Mouse (Mus musculus): ENCODE data around the gene Fbll1.

DNA sequence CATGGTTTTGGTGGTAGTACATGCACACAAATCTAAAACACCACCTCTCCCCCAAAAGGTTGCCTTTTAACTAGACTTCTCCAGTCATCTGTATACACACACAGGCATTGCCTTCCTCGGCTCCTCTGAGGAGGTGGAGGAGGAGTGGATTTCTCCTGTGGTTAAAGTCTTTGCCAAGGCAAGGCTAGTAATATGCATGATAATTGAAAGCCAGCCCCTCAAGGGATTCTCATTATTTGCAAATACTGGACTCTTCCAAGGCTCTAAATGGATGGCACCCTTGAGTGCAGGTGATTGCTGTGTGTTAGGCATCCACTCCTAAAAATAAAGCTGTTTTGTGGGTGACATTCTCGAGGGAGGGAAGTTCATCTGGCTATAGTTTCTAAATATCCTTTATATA, 10.2 kb downstream of the Fbll1 start:
- TF ChIP-seq CTCF (conservative IDR thresholded peaks at IDR 0.05; ENCODE audit: insufficient read depth, insufficient read length, low read depth, low read length) (no peak), POLR2A (IDR thresholded peaks at IDR 0.05; ENCODE audit: low read depth, low read length) (no peak)

Measured in kidney, adult 2 months (tissue).